Comparison of ENCODE assay signal across 9 mouse cellular contexts in the genomic region with DNA sequence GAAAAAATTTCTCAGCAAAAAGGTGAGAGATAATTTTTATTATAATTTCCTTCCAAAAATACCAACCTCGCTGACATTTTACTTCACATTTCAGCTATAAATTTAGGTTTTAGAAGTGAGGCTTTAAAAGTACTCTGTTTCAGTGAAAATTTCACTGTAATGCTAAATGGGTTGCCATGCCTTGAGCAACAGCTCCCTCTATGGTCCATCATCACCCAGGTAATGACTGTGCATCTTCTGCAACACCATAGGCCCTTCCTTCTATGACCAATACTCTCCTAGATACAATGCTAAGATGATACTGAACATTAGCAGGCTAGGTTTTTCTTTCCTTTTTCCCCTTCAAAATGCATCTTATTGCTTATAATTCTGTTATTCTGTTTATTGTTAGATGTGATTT.
DNase-seq lines count a peak whose midpoint lies in the region; ATAC-seq and TF ChIP-seq lines count a peak whose summit lies in the region.
"Had no signal": no experiment of that assay in that cellular context is flagged by ENCODE, and none has a peak within 500 bp of the region (broad histone marks: within the 10 kb centered on the region; RNA-seq: fewer than 3 reads in every experiment).

No protein-coding gene starts in this region.

- H3K27ac ChIP-seq in lung, postnatal 0 days (ENCODE audit: low read length) = no peak overlapping the region
- H3K27ac ChIP-seq in cerebellum, adult 2 months (ENCODE audit: insufficient read depth, low read length) = no peak overlapping the region
- H3K27ac ChIP-seq in forebrain, postnatal 0 days (ENCODE audit: low read depth, low read length) = no peak overlapping the region
- no peak overlapping the region for H3K27ac ChIP-seq in midbrain, embryonic 16.5 days (ENCODE audit: low read length)
- H3K27ac ChIP-seq: limb, embryonic 15.5 days had no signal

- peak; percentile 39 for DNase-seq in lung, postnatal 0 days (ENCODE audit: low spot score)
- no peak for DNase-seq in lung, adult 18-20 months
- DNase-seq in cerebellum, adult 2 months = peak; percentile 38 to 47
- DNase-seq in forebrain, postnatal 0 days = peak; percentile 89
- DNase-seq in layer of hippocampus, adult 9-10 months (ENCODE audit: low spot score) = peak; percentile 71
- no peak for DNase-seq in adrenal gland, adult 18-20 months (ENCODE audit: low spot score in 2 of 2)
- DNase-seq in urinary bladder, postnatal 25 days (ENCODE audit: low spot score) = no peak

- no peak overlapping the region for H3K9ac ChIP-seq in lung, postnatal 0 days (replicated peaks; ENCODE audit: low read depth)
- H3K9ac ChIP-seq in forebrain, postnatal 0 days = no peak overlapping the region
- H3K9ac ChIP-seq in midbrain, embryonic 16.5 days (ENCODE audit: low read depth, low read length) = no peak overlapping the region
- H3K9ac ChIP-seq: limb, embryonic 15.5 days had no signal

- no peaks in the 10 kb centered on the region for H3K36me3 ChIP-seq in lung, postnatal 0 days (ENCODE audit: insufficient read depth, low read length)
- no peaks in the 10 kb centered on the region for H3K36me3 ChIP-seq in forebrain, postnatal 0 days (ENCODE audit: insufficient read depth)
- H3K36me3 ChIP-seq in midbrain, embryonic 16.5 days (ENCODE audit: control insufficient read depth, insufficient read depth, low read length) = no peaks in the 10 kb centered on the region
- H3K36me3 ChIP-seq: limb, embryonic 15.5 days had no signal

- H3K4me3 ChIP-seq in lung, postnatal 0 days (ENCODE audit: low read depth, low read length) = no peak overlapping the region
- H3K4me3 ChIP-seq in cerebellum, adult 2 months (replicated peaks; ENCODE audit: insufficient read depth, low read depth, low read length) = no peak overlapping the region
- H3K4me3 ChIP-seq in forebrain, postnatal 0 days (ENCODE audit: low read depth, low read length) = no peak overlapping the region
- no peak overlapping the region for H3K4me3 ChIP-seq in midbrain, embryonic 16.5 days (ENCODE audit: low read depth, low read length)
- H3K4me3 ChIP-seq: limb, embryonic 15.5 days had no signal

- no peak for TF ChIP-seq POLR2A in cerebellum, adult 2 months (IDR thresholded peaks at IDR 0.05; ENCODE audit: borderline replicate concordance, insufficient read depth, low read length)

- TF ChIP-seq EP300 in lung, postnatal 0 days (IDR thresholded peaks at IDR 0.05) = no peak

- H3K4me2 ChIP-seq in lung, postnatal 0 days (replicated peaks; ENCODE audit: low read depth, low read length) = no peak overlapping the region
- H3K4me2 ChIP-seq in forebrain, postnatal 0 days (ENCODE audit: low read depth) = no peak overlapping the region
- H3K4me2 ChIP-seq in midbrain, embryonic 16.5 days (ENCODE audit: low read length) = no peak overlapping the region
- H3K4me2 ChIP-seq: limb, embryonic 15.5 days had no signal

- H3K4me1 ChIP-seq in lung, postnatal 0 days (ENCODE audit: insufficient read depth, low read depth, low read length) = no peaks in the 10 kb centered on the region
- H3K4me1 ChIP-seq in cerebellum, adult 2 months (ENCODE audit: control insufficient read depth, insufficient read depth, low read length) = no peaks in the 10 kb centered on the region
- no peaks in the 10 kb centered on the region for H3K4me1 ChIP-seq in forebrain, postnatal 0 days (ENCODE audit: insufficient read depth)
- no peaks in the 10 kb centered on the region for H3K4me1 ChIP-seq in midbrain, embryonic 16.5 days (ENCODE audit: control insufficient read depth, insufficient read depth, low read length)
- H3K4me1 ChIP-seq: limb, embryonic 15.5 days had no signal

- H3K27me3 ChIP-seq in lung, postnatal 0 days (replicated peaks; ENCODE audit: insufficient read depth, low read length) = no peaks in the 10 kb centered on the region
- H3K27me3 ChIP-seq in cerebellum, adult 2 months (ENCODE audit: control insufficient read depth, insufficient read depth, low read length) = no peaks in the 10 kb centered on the region
- no peaks in the 10 kb centered on the region for H3K27me3 ChIP-seq in forebrain, postnatal 0 days (ENCODE audit: insufficient read depth, low read length)
- H3K27me3 ChIP-seq in midbrain, embryonic 16.5 days (ENCODE audit: control insufficient read depth, insufficient read depth, low read depth, low read length) = no peaks in the 10 kb centered on the region
- H3K27me3 ChIP-seq: limb, embryonic 15.5 days had no signal

- WGBS in lung, postnatal 0 days = 38% methylated on average over 1 of the region's 1 CpGs
- WGBS in cerebellum, adult 2 months = 17% methylated on average over 1 of the region's 1 CpGs
- WGBS in forebrain, postnatal 0 days = 12% methylated on average over 1 of the region's 1 CpGs
- 28% methylated on average over 1 of the region's 1 CpGs for WGBS in midbrain, embryonic 16.5 days

- H3K9me3 ChIP-seq in lung, postnatal 0 days (ENCODE audit: low read length) = no peaks in the 10 kb centered on the region
- H3K9me3 ChIP-seq in forebrain, postnatal 0 days (ENCODE audit: low read length) = no peaks in the 10 kb centered on the region
- no peaks in the 10 kb centered on the region for H3K9me3 ChIP-seq in midbrain, embryonic 16.5 days (replicated peaks; ENCODE audit: control insufficient read depth, low read length, poor library complexity, severe bottlenecking)
- H3K9me3 ChIP-seq: limb, embryonic 15.5 days had no signal

- ATAC-seq in lung, postnatal 0 days = no peak
- peak; percentile 86 for ATAC-seq in forebrain, postnatal 0 days
- peak; percentile 93 for ATAC-seq in midbrain, embryonic 16.5 days

- TF ChIP-seq CTCF in lung, postnatal 0 days (IDR thresholded peaks at IDR 0.05) = peak; percentile 67
- TF ChIP-seq CTCF in cerebellum, adult 2 months (IDR thresholded peaks at IDR 0.05; ENCODE audit: borderline replicate concordance, insufficient read depth, low read depth, low read length) = peak; percentile 75
- peak; percentile 92 for TF ChIP-seq CTCF in forebrain, postnatal 0 days (IDR thresholded peaks at IDR 0.05; ENCODE audit: low read depth)

Comparison
In these comparisons a context has a peak if more than half of its experiments do, and no peak if none do; other contexts are left out.
1. DNase-seq: peak in lung, postnatal 0 days (single experiment), cerebellum, adult 2 months (2 of 2), forebrain, postnatal 0 days (single experiment) and layer of hippocampus, adult 9-10 months (single experiment); none in lung, adult 18-20 months (0 of 2), adrenal gland, adult 18-20 months (0 of 2) and urinary bladder, postnatal 25 days (single experiment).
2. Peak in every context shown above with its lines, with median percentiles within 50 percentile points of each other: CTCF ChIP-seq.